Mouse (Mus musculus) gastrocnemius, postnatal 10 days (tissue): ENCODE data around the gene Rpl38. TPM values are rescaled to one million over a fixed set of nuclear protein-coding genes. Genes with fewer than 3 reads are reported as not detected.
"Not testable (repeated sequence)": the region's sequence is repeated elsewhere in the genome, so short reads cannot be mapped to it uniquely, and the experiment has no call there.

ENCODE experiments used
- DNase-seq: peaks from one replicate; pipeline ENCODE4 v3.0.0; 2021; ENCODE audit warnings: mixed read lengths
- total RNA-seq, 2 experiments: library from RNA; stranded (reverse); gene quantifications; 2 replicates each; pipeline ENCODE4 v1.2.3; 2021

Gene Rpl38
- total RNA-seq, 2 experiments from 2014 or later = 978 to 1,057 TPM

DNA sequence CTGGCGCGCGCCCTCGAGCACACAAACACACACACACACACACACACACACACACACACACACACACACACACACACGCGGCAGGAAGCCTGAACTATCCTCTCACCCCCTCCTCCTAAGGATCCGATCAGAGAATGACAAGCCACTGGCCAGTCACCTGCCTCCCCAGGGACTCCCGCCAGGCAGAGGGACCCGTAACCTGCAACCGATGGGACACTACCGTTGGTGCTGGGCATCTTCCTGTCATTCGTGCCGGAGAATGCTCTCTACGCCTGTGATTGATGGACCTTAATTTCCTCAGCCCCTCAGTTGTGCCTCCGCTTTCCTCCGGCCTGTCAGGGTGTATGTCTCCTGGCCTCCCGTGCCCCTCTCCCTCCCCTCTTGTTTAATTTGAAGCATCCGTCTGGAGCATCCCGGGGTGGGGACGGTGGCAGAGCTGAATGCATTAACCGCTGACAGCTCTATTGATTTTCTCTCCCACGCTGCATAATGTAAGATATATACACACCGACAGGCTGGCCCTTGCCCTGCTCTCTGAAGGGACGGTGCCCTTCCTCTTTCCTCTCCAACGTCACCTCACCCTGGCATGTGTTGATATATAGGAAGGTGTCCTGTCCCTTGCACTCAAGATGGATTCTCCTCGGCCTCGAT, 11.2 kb upstream of the Rpl38 start:
- DNase-seq = no peak

- peak; percentile 71 for DNase-seq
These were observed 10.6 kb upstream of the Rpl38 start for GRCm38 (mm10) chr11:114657737-114658136.

DNA sequence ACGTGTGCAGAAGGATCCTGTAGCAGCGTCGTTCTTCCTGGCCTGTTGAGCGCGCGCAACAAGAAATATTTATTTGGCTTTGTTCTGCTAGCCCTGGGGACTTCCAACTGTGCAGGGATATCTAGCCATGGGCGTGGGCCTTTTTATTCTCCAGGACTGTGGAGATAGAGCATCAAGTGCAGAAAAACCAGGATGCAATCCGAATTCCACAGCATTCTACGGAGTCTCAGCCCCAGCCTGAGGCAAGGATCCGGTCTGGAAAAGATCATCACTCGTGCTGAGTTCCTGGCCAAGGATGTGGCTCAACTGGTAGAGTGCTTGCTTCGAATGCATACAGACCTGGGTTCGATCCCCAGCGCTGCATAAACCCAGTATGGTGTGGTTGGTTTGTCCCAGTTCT, 6.2 kb upstream of the Rpl38 start:
- no peak for DNase-seq

GRCm38 (mm10) chr11:114662746-114663362, 5.5 kb upstream of the Rpl38 start:
- peak; percentile 66 for DNase-seq

DNA sequence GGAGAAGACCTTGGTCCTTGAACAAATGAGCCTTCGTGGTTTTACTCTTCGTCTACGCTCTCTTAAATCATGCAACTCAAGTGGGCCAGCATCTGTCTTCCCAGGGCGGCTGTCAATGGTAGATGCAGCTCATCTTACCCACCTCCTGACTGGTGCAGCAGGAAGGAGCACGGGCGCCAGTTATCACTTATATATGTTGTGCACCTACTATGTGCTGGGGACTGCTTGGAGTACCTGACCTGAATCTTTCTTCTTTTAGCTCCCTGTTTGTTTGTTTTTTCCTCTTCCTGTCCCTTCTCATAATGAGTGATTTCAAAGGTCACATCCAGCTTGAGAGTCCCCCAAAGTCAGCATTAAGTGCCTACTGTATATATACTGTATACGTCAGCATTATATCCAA, 4.2 kb upstream of the Rpl38 start:
- DNase-seq = no peak

GRCm38 (mm10) chr11:114665463-114665862, 2.9 kb upstream of the Rpl38 start:
- no peak for DNase-seq

DNA sequence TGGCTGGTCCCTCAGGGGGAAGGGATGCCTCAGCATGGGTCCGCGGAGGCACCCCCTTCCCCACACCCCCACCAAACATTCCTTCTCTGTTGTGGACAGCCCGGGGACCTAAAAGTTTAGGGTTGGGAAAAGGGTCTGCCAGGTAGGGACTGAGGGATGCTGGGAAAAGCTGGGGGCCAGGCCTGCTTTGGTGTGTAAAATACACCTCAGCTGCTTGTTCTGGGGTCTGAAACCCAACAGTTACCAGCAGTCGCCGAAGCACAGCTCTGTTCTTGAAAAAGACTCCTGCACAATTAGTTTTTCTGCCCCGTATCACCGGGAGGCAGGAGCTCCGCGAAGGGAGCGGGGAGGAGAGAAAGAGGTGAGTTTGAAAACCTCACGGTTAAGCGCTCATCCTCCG, 1.5 kb upstream of the Rpl38 start:
- DNase-seq = no peak

DNA sequence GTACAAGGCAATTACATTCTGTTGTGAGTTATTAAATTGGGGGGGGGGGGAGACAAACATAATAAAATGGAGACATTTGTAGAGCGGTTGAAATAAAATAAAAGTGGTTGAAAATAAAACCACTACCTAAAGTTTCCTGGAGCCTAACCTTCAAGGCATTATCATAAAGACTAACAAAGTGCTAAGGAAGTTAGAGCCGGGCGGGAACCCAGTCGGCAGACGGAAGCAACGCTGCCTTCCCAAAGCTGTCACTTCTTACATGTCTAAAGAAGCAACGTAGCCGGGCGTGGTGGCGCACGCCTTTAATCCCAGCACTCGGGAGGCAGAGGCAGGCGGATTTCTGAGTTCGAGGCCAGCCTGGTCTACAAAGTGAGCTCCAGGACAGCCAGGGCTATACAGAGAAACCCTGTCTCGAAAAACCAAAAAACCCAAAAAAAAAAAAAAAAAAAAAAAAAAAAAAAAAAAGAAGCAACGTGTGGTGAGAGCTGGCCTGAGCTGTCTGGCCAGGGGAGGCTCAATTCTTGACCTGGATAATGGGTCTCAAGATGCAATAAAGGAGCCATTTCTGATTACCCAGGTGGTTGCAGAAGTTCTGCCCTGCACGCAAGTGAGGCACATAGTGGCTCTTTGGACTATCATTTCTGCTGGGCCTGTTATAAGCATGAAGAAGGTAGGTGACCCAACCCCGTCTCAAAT, 940 bp upstream of the Rpl38 start:
- DNase-seq = no peak

DNA sequence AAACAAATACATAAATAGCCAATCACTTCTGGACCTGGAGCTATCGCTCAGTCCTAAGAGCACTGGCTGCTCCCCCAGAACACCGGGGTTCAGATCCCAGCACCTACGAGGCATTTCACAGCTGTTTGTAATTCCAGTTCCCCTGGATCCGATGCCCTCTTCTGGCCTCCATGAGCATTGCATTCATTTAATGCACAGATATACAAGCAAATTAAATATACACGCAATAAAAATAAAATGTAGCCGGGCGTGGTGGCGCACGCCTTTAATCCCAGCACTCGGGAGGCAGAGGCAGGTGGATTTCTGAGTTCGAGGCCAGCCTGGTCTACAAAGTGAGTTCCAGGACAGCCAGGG, 415 bp upstream of the Rpl38 start:
- not testable (repeated sequence) for DNase-seq

DNA sequence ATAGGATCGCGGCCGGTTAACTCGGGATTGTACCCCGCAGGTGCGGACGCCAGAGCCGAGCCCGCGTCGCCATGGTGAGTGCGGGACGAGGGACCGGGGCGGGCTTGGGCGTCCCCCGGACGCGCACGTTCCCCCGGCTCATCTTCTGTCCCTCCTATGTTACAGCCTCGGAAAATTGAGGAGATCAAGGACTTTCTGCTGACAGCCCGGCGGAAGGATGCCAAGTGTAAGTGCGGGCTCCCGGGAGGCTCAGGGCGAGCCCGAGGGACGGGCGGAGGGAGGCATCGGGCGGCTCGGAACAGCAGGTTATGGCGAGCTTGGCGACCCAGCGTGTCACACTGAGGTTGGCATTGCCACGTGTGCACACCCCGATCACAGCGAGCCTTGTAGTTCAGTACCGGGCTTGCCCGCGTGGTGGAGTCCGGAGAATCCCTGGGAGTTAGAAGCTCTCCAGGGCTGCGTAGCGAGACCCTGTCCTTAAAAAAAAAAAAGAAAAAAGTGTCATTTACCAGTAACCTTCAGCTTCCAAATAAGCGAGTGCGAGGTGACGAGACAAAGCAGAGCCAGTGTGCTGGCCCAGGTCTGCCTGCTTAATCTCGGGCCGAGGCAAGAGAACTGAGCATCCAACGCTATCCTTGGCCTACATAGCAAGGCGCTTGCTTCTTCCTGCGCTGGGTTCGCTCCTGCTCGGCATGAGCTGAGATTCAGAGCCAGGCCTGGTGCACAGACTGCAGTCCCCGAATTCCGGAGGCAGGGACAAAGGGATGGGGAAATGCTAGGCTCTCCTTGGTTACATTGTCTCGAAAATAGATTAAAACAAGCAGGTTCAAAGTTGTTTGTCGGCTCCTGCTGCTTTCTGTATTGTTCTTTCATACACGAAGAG, 658 bp downstream of the Rpl38 start:
- peak; percentile 81 for DNase-seq

- no peak for DNase-seq
These were observed 1.4 kb downstream of the Rpl38 start for GRCm38 (mm10) chr11:114669651-114670168.

- DNase-seq = no peak
These were observed 2.8 kb downstream of the Rpl38 start for GRCm38 (mm10) chr11:114671147-114671546.

DNA sequence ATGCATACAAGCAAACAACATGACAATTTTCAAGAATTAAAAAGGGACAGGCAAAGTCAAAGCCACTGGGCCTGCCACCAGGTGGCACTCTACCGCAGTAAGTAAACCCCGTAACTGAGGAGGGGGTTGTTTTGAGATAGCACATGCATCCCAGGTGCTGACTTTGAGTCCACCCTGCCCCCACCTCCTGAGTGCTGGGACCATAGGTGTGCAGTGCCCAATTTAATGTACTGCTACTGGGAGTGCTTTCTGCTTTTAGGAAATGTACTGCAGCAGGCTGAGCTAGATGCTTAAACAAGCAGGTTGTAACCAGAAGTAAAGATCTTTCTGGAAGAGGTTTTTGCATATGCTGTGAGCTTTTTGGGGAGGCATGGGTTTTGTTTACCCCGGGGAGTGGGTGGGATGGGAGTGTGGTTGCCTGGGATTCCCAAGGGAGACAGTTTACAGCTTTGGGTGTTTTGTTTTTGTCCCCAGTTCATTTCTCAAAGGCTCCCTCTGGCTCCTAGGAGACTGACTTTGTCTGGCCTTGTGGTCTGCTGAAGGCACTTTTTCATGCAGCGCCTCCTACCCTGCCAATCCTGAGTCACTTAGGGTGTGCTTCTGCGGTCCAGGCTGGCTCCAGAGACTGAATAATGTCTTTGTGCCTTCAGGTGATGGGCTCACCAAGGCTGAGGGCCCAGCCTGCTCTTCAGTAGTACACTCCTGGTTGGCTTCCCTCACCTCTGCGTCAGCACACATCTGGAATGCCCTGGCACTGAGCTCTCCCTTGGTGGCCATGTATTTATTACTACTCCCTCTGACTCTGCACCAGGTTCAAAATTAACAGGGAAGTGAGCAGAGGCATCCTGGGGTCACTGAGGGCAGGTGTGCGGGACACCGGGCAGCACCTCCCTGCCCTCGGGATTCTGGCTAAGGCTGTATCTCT, 4.7 kb downstream of the Rpl38 start:
- DNase-seq = peak; percentile 62

- DNase-seq = no peak
These were observed 5.4 kb downstream of the Rpl38 start for GRCm38 (mm10) chr11:114673719-114674050.

GRCm38 (mm10) chr11:114674180-114674579, 5.9 kb downstream of the Rpl38 start:
- no peak for DNase-seq

DNA sequence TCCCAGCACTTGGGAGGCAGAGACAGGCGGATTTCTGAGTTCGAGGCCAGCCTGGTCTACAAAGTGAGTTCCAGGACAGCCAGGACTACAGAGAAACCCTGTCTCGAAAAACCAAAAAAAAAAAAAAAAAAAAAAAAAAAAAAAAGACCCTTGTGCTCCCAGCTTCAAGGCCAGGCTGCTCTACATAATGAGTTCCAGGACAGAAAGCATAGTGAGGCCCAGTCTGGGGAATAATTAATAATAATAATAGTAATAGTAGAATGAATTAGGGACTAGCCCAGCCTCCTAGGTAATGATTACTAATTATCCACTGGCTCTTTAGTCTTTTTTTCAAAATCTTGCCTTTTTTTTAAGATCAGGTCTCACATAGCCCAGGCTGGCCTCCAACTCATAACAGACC, 6.5 kb downstream of the Rpl38 start:
- DNase-seq = not testable (repeated sequence)

DNA sequence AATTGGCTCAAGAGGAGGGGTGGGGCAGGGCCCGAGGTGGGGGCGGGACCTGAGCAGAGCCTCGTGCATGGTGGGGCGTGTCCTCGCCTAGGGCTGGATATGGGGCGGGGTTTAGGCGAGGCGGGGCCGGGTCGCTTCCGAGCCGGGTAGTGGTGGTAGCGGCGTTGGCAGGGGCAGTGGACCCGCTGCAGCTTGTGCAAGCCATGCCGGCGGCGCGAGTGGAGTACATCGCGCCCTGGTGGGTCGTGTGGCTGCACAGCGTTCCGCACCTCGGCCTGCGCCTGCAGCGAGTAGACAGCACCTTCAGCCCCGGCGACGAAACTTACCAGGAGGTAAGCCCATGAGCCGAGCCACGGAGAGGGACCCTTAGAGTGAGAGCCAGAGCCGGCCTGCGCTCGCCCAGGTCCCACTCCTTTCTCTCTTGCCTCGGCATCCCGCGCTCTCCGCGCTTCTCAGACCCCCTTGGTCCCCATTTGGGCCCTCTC, 7.1 kb downstream of the Rpl38 start, which contains the start of gene Ttyh2:
Ttyh2 (plus strand) TSS at position 91 of the 485 bp plus-strand sequence.
- peak; percentile 86 for DNase-seq

DNA sequence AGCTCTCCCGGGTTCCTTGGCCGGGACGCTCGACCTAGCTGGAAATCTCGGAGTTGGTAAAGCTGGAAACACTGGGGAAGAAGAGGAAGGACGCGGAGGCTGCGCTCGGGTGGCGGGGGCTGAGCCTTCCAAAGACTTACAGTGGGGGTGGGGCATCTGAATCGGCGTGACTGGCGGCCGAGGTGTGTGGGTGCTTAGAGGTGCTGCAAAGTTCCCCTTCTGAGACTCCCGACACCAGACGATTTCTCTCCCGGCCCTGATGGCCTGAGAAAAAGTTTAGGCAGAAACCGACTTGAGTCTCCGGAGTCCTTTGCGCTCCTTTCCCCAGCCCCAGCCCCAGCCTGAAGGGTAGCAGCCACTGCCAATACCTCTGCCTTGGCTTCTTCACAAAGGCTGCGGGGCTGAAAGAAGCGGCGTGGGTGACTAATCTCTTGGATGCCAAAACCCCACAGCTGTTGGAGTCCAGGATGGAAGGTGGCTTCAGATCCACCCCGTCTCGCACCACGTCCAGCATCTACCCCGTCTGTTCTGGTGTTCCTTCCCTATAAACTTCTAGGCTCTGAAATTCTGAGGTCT, 7.6 kb downstream of the Rpl38 start:
- peak; percentile 49 for DNase-seq

GRCm38 (mm10) chr11:114676431-114676830, 8.1 kb downstream of the Rpl38 start:
- peak; percentile 48 for DNase-seq

DNA sequence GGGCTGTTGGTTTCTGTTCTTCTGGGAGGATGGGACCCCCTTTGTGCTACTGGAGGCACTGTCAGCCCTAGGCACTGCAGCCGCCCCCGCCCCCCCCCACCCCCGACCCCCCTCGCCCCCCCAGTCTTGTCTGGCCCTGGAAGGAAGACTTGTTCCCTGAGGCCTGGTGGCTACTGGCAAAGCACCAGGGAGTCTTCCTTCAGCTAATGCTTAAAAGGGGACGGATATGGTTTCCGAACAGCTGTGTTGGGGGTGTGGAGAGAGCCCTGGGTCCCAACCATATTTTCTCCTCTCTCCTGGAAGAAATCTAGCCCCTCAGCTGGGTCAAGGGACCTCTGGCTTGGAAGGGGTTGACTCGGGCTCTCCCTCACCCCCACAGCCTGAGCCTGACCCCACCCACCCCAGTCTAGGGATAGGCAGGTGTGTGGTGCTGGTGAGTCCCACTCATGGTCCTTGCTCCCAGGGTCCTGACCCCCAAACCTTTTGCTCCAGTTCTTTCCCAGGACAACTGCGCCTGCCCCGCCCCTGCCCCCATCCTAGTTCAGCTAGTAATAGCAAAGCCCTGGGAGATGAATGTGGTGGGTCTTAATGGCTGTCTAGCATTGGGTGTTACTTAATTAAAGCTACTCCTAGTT, 8.7 kb downstream of the Rpl38 start:
- peak; percentile 52 for DNase-seq
